Mouse (Mus musculus) liver, postnatal 0 days (tissue): ENCODE measurements at regions not wholly inside any gene's neighbourhood (a gene's known extent, or its start where the extent isn't known, plus 50 kb on each side); places are given as distances from the start of the nearest gene placed in this dataset.

Experiments
- ATAC-seq: fragments of 200-750 bp; cut with Nextera tagmentation; 2 replicates; pipeline ENCODE4 v1.8.0; 2017; ENCODE audit warnings: mild to moderate bottlenecking, moderate library complexity
- DNase-seq: peaks from one replicate; pipeline ENCODE4 v3.0.0-alpha.2; 2016
- H3K27ac ChIP-seq: fragments of 300-500 bp; sonication (generic); 2 replicates; pipeline ENCODE4 v1.5.1; 2014; ENCODE audit warnings: antibody characterized with exemption, moderate library complexity, mild to moderate bottlenecking, low read depth
- H3K27me3 ChIP-seq: fragments of 300-500 bp; sonication (generic); 2 replicates; pipeline ENCODE4 v1.6.1; 2014; ENCODE audit warnings: low read length, control low read depth, mixed read lengths; ENCODE audit not compliant: insufficient read depth
- H3K36me3 ChIP-seq: fragments of 300-500 bp; sonication (generic); replicated peaks from 2 replicates; pipeline ENCODE4 v1.6.1; 2014; ENCODE audit warnings: mild to moderate bottlenecking, control low read depth, low read length, moderate library complexity, mixed read lengths; ENCODE audit not compliant: insufficient read depth
- H3K4me1 ChIP-seq: fragments of 300-500 bp; sonication (generic); 2 replicates; pipeline ENCODE4 v1.6.1; 2014; ENCODE audit warnings: antibody characterized with exemption, mild to moderate bottlenecking, control low read depth; ENCODE audit not compliant: insufficient read depth
- H3K4me2 ChIP-seq: fragments of 300-500 bp; sonication (generic); 2 replicates; pipeline ENCODE4 v1.6.1; 2014; ENCODE audit warnings: low read depth, mild to moderate bottlenecking, low read length, moderate library complexity, mixed read lengths
- H3K4me3 ChIP-seq: fragments of 300-500 bp; sonication (generic); 2 replicates; pipeline ENCODE4 v1.5.1; 2014; ENCODE audit warnings: low read depth, low read length
- H3K9ac ChIP-seq: fragments of 300-500 bp; sonication (generic); replicated peaks from 2 replicates; pipeline ENCODE4 v1.6.1; 2014; ENCODE audit warnings: mild to moderate bottlenecking, moderate library complexity
- H3K9me3 ChIP-seq: fragments of 300-500 bp; sonication (generic); 2 replicates; pipeline ENCODE4 v1.6.1; 2016; ENCODE audit warnings: mild to moderate bottlenecking, control low read depth, low read length, mixed read lengths
- CTCF ChIP-seq: sonication (generic); IDR thresholded peaks from 2 replicates; pipeline ENCODE4 v1.5.1; 2016; ENCODE audit warnings: antibody characterized with exemption, low read depth
- EP300 ChIP-seq: IDR thresholded peaks from 2 replicates; pipeline ENCODE4 v1.6.1; 2016; ENCODE audit warnings: antibody characterized with exemption, low read depth, mild to moderate bottlenecking
- WGBS: fragments of 180-500 bp; shearing (Covaris S2); extraction: QIAGEN DNeasy Blood & Tissue Kit; methylation state at CpG from one replicate; pipeline ENCODE4 v1.1.7; 2014; ENCODE audit not compliant: insufficient replicate concordance; 5-methylcytosine and 5-hydroxymethylcytosine counted together

DNA sequence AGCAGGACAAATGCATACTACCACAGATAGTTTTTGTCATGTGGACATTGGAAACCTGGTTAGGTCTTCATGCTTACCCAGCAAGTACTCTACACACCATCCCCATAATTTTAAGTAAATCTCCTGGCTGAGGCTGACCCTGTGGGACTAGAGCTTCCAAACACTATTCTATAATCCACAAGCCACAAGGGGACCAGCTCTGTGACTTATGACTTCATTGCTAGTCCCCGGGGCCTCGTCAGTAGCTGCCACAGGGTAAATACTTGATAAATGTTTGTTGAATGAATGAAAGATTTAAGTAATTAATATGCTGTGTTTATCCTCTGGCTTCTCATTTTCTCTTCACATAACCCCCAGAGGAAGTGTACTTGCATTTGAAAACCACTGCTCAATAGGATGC, 423.0 kb downstream of the Cbln4 start:
- Histone ChIP-seq H3K36me3 (no peaks in the 10 kb centered on the region), H3K9ac (no peak overlapping the region), H3K27ac (no peak overlapping the region), H3K27me3 (no peaks in the 10 kb centered on the region), H3K9me3 (no peaks in the 10 kb centered on the region), H3K4me1 (no peaks in the 10 kb centered on the region), H3K4me3 (no peak overlapping the region), H3K4me2 (no peak overlapping the region)
- ATAC-seq, result no peak
- 79% methylated on average over 2 of the region's 2 CpGs for WGBS
- no peak for TF ChIP-seq CTCF
- TF ChIP-seq EP300, result no peak
- no peak for DNase-seq

DNA sequence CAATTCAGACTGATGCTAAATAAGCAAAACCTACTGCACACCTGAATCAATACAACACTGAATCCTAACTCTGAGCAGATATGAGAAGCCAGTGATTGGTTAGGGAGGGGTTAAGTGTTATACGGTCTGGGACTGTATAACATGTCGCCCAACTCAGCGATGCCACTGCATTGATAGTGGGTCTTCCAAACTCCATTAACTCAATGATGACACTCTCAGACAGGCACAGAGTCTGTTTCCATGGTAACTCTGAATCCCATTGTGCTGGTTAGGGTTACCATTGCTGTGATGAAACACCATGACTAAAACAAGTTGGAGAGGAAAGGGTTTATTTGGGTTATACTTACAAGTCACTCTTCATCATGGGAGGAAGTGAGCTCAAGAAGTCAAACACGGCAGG, 424.5 kb downstream of the Cbln4 start:
- Histone ChIP-seq H3K27me3 (no peaks in the 10 kb centered on the region), H3K9me3 (no peaks in the 10 kb centered on the region), H3K36me3 (no peaks in the 10 kb centered on the region), H3K9ac (no peak overlapping the region), H3K4me1 (no peaks in the 10 kb centered on the region), H3K27ac (no peak overlapping the region), H3K4me3 (no peak overlapping the region), H3K4me2 (no peak overlapping the region)
- no peak for ATAC-seq
- WGBS, result 64% methylated on average over 4 of the region's 4 CpGs
- no peak for DNase-seq
- TF ChIP-seq EP300, result no peak
- no peak for TF ChIP-seq CTCF

DNA sequence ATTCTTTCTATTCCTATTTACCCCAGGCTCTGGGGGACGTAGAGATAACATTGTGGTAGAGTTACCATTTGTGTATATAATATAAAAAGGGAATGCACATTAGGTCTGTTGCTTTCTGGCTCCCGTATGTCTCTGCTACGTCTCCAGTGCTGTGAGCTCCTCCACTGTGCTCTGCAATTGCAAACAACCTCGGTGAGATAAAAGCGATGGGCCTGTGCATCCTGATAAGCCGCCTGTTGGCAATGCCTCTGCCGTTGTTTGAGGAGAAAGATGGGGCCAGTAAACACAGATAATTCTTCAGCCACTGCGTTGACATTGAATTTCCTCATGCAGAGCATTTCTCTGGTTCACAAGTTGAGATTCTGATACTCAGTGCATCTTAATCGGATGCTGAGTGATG, 424.9 kb downstream of the Cbln4 start:
- no peaks in the 10 kb centered on the region for H3K4me1 ChIP-seq
- no peaks in the 10 kb centered on the region for H3K27me3 ChIP-seq
- H3K27ac ChIP-seq, result no peak overlapping the region
- WGBS, result 43% methylated on average over 9 of the region's 9 CpGs
- no peak overlapping the region for H3K4me2 ChIP-seq
- H3K4me3 ChIP-seq, result no peak overlapping the region
- no peaks in the 10 kb centered on the region for H3K9me3 ChIP-seq
- no peak for TF ChIP-seq CTCF
- TF ChIP-seq EP300, result no peak
- H3K9ac ChIP-seq, result no peak overlapping the region
- H3K36me3 ChIP-seq, result no peaks in the 10 kb centered on the region
- DNase-seq (no peak), ATAC-seq (no peak)

GRCm38 (mm10) chr2:171615462-171615861, 427.8 kb downstream of the Cbln4 start:
- no peaks in the 10 kb centered on the region for H3K27me3 ChIP-seq
- H3K4me3 ChIP-seq, result no peak overlapping the region
- H3K27ac ChIP-seq, result no peak overlapping the region
- no peak overlapping the region for H3K4me2 ChIP-seq
- DNase-seq, result no peak
- H3K36me3 ChIP-seq, result no peaks in the 10 kb centered on the region
- WGBS, result 52% methylated on average over 2 of the region's 2 CpGs
- no peaks in the 10 kb centered on the region for H3K9me3 ChIP-seq
- TF ChIP-seq EP300 (no peak), CTCF (no peak)
- H3K9ac ChIP-seq, result no peak overlapping the region
- H3K4me1 ChIP-seq, result no peaks in the 10 kb centered on the region
- ATAC-seq, result no peak

DNA sequence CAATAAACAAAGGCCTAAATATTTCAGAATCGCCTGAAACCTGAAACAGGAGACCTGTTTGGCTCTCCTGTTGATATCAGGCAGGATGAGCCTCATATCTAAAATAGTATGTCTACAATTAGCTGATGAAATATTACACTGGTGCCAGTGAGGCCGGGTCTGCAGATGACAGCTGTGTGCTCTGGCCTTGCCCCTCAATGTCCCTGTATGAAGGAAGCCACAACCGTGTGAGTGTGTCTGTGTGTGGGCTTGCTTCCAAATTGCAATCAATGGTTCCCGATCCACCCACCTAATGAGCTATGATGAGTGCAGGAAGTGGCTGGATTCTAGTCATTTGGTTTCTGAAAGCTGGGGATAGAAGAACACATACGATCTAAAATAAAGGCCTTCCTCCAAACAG, 438.2 kb downstream of the Cbln4 start:
- H3K4me3 ChIP-seq, result no peak overlapping the region
- no peak overlapping the region for H3K4me2 ChIP-seq
- ATAC-seq (no peak), DNase-seq (no peak)
- no peaks in the 10 kb centered on the region for H3K27me3 ChIP-seq
- no peaks in the 10 kb centered on the region for H3K4me1 ChIP-seq
- H3K9ac ChIP-seq, result no peak overlapping the region
- no peaks in the 10 kb centered on the region for H3K9me3 ChIP-seq
- WGBS, result 60% methylated on average over 5 of the region's 5 CpGs
- TF ChIP-seq CTCF (no peak), EP300 (no peak)
- H3K36me3 ChIP-seq, result no peaks in the 10 kb centered on the region
- H3K27ac ChIP-seq, result no peak overlapping the region

- no peak overlapping the region for H3K9ac ChIP-seq
- no peak overlapping the region for H3K4me2 ChIP-seq
- H3K4me1 ChIP-seq, result no peaks in the 10 kb centered on the region
- 68% methylated on average over 5 of the region's 5 CpGs for WGBS
- H3K9me3 ChIP-seq, result no peaks in the 10 kb centered on the region
- no peaks in the 10 kb centered on the region for H3K27me3 ChIP-seq
- no peak overlapping the region for H3K27ac ChIP-seq
- no peak for DNase-seq
- no peaks in the 10 kb centered on the region for H3K36me3 ChIP-seq
- TF ChIP-seq EP300, result no peak
- TF ChIP-seq CTCF, result no peak
- ATAC-seq, result no peak
- no peak overlapping the region for H3K4me3 ChIP-seq
These were observed 448.0 kb downstream of the Cbln4 start for GRCm38 (mm10) chr2:171595240-171595639.

DNA sequence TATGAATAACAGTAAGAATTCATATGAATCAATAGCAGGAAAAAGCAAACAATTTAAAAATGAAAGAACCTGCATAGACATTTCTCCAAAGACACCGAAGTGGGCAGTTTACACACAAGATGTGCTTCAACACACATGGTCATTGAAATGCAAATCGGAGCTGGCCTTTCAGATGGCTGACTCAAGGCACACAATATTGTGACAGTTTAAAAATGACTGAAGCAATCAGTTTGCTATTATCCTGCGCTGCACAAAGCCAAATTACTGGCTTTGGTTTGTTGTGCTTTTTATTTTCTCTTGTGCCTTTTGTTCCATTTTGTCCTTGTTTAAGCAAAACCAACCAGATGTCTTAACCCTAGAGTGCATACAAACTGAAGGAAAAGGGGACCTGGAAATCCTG, 449.4 kb downstream of the Cbln4 start:
- Histone ChIP-seq H3K27ac (no peak overlapping the region), H3K9me3 (no peaks in the 10 kb centered on the region), H3K4me2 (no peak overlapping the region), H3K27me3 (no peaks in the 10 kb centered on the region), H3K9ac (no peak overlapping the region), H3K4me1 (no peaks in the 10 kb centered on the region), H3K36me3 (no peaks in the 10 kb centered on the region), H3K4me3 (no peak overlapping the region)
- ATAC-seq (no peak), DNase-seq (no peak)
- TF ChIP-seq EP300, result no peak
- no peak for TF ChIP-seq CTCF
- 81% methylated on average over 3 of the region's 3 CpGs for WGBS
